Mouse (Mus musculus) heart, postnatal 0 days (tissue): Measurements from ENCODE around the gene Cdk5rap1. TPM values are rescaled to one million over a fixed set of nuclear protein-coding genes. Genes with fewer than 3 reads are reported as not detected.
A peak's percentile ranks its signal among the peaks of the same experiment; 100 is the strongest.

Source experiments
- ATAC-seq: fragments of 200-750 bp; cut with Nextera tagmentation; 2 replicates; pipeline ENCODE4 v1.8.0; 2017; ENCODE audit warnings: low read depth, moderate number of reproducible peaks, moderate library complexity; ENCODE audit not compliant: insufficient read depth
- DNase-seq: peaks from one replicate; pipeline ENCODE4 v3.0.0-alpha.2; 2016; ENCODE audit warnings: low spot score
- H3K27ac ChIP-seq: fragments of 300-500 bp; sonication (generic); 2 replicates; pipeline ENCODE4 v1.5.1; 2014; ENCODE audit warnings: low read depth, mild to moderate bottlenecking
- H3K27me3 ChIP-seq: fragments of 300-500 bp; sonication (generic); 2 replicates; pipeline ENCODE4 v1.6.1; 2014; ENCODE audit warnings: low read length, mixed read lengths; ENCODE audit not compliant: control insufficient read depth, insufficient read depth
- H3K36me3 ChIP-seq: fragments of 300-500 bp; sonication (generic); replicated peaks from 2 replicates; pipeline ENCODE4 v1.6.1; 2014; ENCODE audit warnings: low read length, mixed read lengths; ENCODE audit not compliant: control insufficient read depth, insufficient read depth
- H3K4me1 ChIP-seq: fragments of 300-500 bp; sonication (generic); 2 replicates; pipeline ENCODE4 v1.6.1; 2014; ENCODE audit warnings: antibody characterized with exemption; ENCODE audit not compliant: control insufficient read depth, insufficient read depth
- H3K4me2 ChIP-seq: fragments of 300-500 bp; sonication (generic); 2 replicates; pipeline ENCODE4 v1.6.1; 2014; ENCODE audit warnings: low read depth, mild to moderate bottlenecking, low read length, moderate library complexity
- H3K4me3 ChIP-seq: fragments of 300-500 bp; sonication (generic); 2 replicates; pipeline ENCODE4 v1.5.1; 2014; ENCODE audit warnings: low read depth, low read length
- H3K9ac ChIP-seq: fragments of 300-500 bp; sonication (generic); replicated peaks from 2 replicates; pipeline ENCODE4 v1.6.1; 2014; ENCODE audit warnings: low read depth, low read length, mixed read lengths
- H3K9me3 ChIP-seq: fragments of 300-500 bp; sonication (generic); replicated peaks from 2 replicates; pipeline ENCODE4 v1.6.1; 2016; ENCODE audit warnings: low read length; ENCODE audit not compliant: control insufficient read depth
- CTCF ChIP-seq: IDR thresholded peaks from 2 replicates; pipeline ENCODE4 v1.5.1; 2016; ENCODE audit warnings: antibody characterized with exemption, control low read depth, low read depth
- EP300 ChIP-seq: IDR thresholded peaks from 2 replicates; pipeline ENCODE4 v1.6.1; 2016; ENCODE audit warnings: antibody characterized with exemption, low read depth
- WGBS: fragments of 180-500 bp; shearing (Covaris S2); extraction: QIAGEN DNeasy Blood & Tissue Kit; methylation state at CpG from one replicate; pipeline ENCODE4 v1.1.7; 2014; 5-methylcytosine and 5-hydroxymethylcytosine counted together
- polyA plus RNA-seq: library from polyadenylated mRNA; unstranded; fragments of >200 nt; fragmentation: Nextera tagmentation; extraction: Ambion mirVana; gene quantifications from 2 replicates; pipeline ENCODE4 v1.2.1, GENCODE M21; 2015
- total RNA-seq: library from RNA; depleted of rRNA; stranded (reverse); fragments of >200 nt; gene quantifications from 2 replicates; pipeline ENCODE4 v1.2.3, GENCODE M21; 2014; ENCODE audit warnings: low replicate concordance

Cdk5rap1 gene
- total and polyA plus RNA-seq, 2 experiments from 2014 or later = 24.9 to 32.7 TPM

DNA sequence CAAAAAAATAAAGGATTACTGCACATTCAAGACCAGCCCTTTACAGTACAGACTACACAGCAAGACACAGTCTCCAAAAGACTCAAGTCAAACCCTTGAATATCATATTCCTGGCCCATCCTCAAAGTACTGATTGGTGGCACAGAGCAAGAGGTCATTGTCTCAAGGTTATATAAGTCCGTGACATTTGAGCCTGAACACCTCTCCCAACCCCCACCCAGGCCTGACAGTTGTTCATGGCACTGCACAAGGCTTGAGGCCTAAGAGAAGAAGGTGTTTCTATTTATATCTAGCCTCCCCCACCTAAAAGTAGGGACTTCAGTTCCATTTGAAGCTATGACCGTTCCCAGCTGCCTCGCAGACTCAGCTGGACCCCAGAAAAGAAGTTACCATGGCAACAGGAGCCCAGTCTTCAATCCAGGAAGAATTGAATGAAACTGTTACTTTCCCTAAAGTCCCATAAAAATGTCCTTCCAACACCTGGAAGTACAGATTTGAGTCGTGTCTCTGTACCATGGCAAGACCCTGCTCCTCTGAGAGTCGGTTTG, 32.7 kb upstream of the Cdk5rap1 start:
- TF ChIP-seq EP300 = no peak
- TF ChIP-seq CTCF = no peak
- Histone ChIP-seq H3K27me3 (no peaks in the 10 kb centered on the region), H3K27ac (peak overlapping the region; percentile 93), H3K4me1 (peaks cover 36% of the 10 kb centered on the region), H3K4me3 (peak overlapping the region; percentile 79), H3K36me3 (peaks cover 8% of the 10 kb centered on the region; the same call in 1 of the 2 replicates), H3K4me2 (peak overlapping the region; percentile 74), H3K9me3 (no peaks in the 10 kb centered on the region), H3K9ac (0 out of 2 replicates have a peak overlapping the region, but pooled peaks have one; percentile 82)
- no peak for DNase-seq
- ATAC-seq = no peak
- 36% methylated on average over 5 of the region's 5 CpGs for WGBS

DNA sequence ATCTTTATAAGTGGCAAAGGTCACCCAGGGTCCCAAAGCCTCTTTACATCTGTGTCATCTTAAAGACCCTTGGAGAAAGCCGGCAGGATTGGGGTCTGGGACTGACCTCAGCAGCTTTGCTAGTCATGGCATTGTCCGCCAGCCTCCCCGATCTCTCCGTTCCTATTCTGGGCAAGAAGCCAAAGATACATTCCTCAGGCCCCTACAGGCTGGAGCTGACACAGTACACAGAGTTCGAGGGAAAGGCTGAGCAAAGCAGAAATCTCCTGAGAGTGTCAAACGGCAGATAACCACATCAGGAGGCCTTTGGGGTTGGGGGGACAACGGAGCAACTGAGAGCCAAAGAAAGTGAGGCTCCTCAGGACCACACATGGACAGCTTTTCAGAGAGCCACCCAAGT, 30.0 kb upstream of the Cdk5rap1 start:
- no peaks in the 10 kb centered on the region for H3K9me3 ChIP-seq
- TF ChIP-seq CTCF (no peak; the same call in 1 of the 2 replicates), EP300 (no peak)
- H3K4me1 ChIP-seq = peaks cover 36% of the 10 kb centered on the region
- H3K4me2 ChIP-seq = peak overlapping the region; percentile 8; the same call in 1 of the 2 replicates
- 3% methylated on average over 7 of the region's 7 CpGs for WGBS
- DNase-seq (peak; percentile 95), ATAC-seq (peak; percentile 83)
- peak overlapping the region; percentile 38; the same call in 1 of the 2 replicates for H3K9ac ChIP-seq
- H3K27ac ChIP-seq = peak overlapping the region; percentile 88
- peaks cover 20% of the 10 kb centered on the region for H3K36me3 ChIP-seq
- no peak overlapping the region for H3K4me3 ChIP-seq
- H3K27me3 ChIP-seq = no peaks in the 10 kb centered on the region

DNA sequence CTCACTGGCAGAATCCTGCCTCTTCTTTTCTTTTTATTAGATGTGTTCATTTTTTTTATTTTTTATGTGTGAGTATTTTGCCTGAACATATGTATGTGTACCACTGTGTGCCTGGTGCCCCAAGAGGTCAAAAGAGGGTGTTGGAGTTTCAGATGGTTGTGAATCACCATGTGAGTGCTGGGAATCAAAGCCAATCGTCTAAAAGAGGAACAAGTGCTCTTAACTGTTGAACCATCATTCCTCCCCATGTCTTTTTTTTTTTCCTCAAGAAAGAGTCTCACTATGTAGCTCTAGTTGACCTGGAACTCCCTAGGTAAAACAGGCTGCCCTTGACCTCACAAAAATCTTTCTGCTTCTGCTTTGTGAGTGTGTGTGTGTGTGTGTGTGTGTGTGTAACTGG, 29.2 kb upstream of the Cdk5rap1 start:
- Histone ChIP-seq H3K27me3 (no peaks in the 10 kb centered on the region), H3K9me3 (no peaks in the 10 kb centered on the region), H3K4me1 (peaks cover 36% of the 10 kb centered on the region), H3K4me3 (no peak overlapping the region), H3K27ac (peak overlapping the region; percentile 88; the same call in 1 of the 2 replicates), H3K9ac (no peak overlapping the region), H3K36me3 (peaks cover 20% of the 10 kb centered on the region), H3K4me2 (no peak overlapping the region)
- DNase-seq = no peak
- ATAC-seq = no peak
- WGBS = 14% methylated on average over 1 of the region's 1 CpGs
- TF ChIP-seq CTCF = no peak
- TF ChIP-seq EP300 = no peak

DNA sequence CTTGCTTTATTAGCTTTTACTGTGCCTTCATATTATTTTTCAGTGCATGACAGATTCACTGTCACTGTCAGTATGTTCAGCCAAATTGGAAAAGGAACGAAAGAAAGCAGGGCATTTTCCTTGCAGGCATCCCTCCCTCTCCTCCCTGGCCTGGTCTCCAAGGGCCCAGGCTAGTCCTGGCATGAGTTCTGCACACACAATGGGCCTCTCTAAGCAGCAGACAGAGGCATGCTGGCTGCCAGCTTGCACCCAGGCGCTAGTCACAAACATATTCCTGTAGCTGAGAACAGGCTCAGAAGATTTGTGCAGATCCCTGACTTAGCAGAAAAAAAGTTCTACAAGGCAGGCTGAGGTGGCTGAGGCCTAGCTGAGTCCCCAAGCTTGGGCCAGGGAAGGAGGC, 26.5 kb upstream of the Cdk5rap1 start:
- TF ChIP-seq CTCF = no peak
- no peak for TF ChIP-seq EP300
- H3K4me1 ChIP-seq = peaks cover 38% of the 10 kb centered on the region
- ATAC-seq = no peak
- H3K4me3 ChIP-seq = no peak overlapping the region
- peaks cover 20% of the 10 kb centered on the region for H3K36me3 ChIP-seq
- no peak overlapping the region for H3K4me2 ChIP-seq
- DNase-seq = no peak
- 72% methylated on average over 2 of the region's 2 CpGs for WGBS
- H3K9me3 ChIP-seq = no peaks in the 10 kb centered on the region
- no peaks in the 10 kb centered on the region for H3K27me3 ChIP-seq
- no peak overlapping the region for H3K9ac ChIP-seq
- H3K27ac ChIP-seq = peak overlapping the region; percentile 47

DNA sequence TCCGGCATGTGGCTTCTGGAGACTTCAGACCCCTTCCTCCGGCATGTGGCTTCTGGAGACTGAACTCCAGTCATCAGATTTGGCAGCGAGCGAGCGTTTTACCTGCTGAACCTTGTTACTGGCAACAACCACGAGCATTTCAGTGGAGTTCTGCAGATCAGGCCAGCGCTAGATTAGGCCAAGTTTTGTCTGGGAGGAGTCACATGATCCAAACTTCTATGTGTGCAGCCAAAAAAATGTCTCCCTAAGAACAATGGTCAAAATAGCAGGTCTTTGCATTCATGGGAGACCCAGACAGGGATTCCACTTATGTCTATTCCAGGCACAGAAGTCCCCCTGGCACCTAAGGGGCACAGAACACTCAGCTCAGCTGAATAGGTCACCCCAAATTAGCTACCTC, 25.5 kb upstream of the Cdk5rap1 start:
- H3K27me3 ChIP-seq = no peaks in the 10 kb centered on the region
- peaks cover 20% of the 10 kb centered on the region for H3K36me3 ChIP-seq
- H3K4me1 ChIP-seq = peaks cover 31% of the 10 kb centered on the region
- no peaks in the 10 kb centered on the region for H3K9me3 ChIP-seq
- no peak overlapping the region for H3K4me2 ChIP-seq
- TF ChIP-seq EP300 (no peak), CTCF (no peak)
- H3K27ac ChIP-seq = peak overlapping the region; percentile 70
- 41% methylated on average over 7 of the region's 7 CpGs for WGBS
- H3K9ac ChIP-seq = no peak overlapping the region
- no peak overlapping the region for H3K4me3 ChIP-seq
- DNase-seq (no peak), ATAC-seq (no peak)

DNA sequence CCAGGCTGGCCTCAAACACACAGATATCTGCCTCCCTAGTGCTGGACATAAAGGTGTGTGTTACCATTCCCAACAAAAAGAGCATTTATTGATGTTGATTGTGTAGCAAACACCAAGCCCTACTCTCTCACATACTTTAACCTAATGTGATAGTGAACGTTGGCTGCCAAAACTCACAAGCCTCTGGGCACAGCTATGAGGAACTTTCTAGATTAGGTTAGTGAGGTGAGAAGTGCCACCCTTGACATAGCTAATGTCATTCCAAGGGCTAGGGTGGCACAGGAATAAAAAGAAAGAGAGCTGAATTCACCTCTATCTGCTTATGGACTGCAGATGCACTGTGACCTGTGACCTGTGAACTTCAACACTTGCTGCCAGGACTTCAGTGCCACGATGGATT, 23.7 kb upstream of the Cdk5rap1 start:
- H3K4me1 ChIP-seq = peaks cover 18% of the 10 kb centered on the region
- H3K36me3 ChIP-seq = peaks cover 23% of the 10 kb centered on the region
- H3K27me3 ChIP-seq = no peaks in the 10 kb centered on the region
- ATAC-seq (peak; percentile 68), DNase-seq (peak; percentile 57)
- no peak overlapping the region for H3K9ac ChIP-seq
- peak overlapping the region; percentile 81 for H3K27ac ChIP-seq
- H3K9me3 ChIP-seq = no peaks in the 10 kb centered on the region
- 46% methylated on average over 2 of the region's 2 CpGs for WGBS
- no peak overlapping the region for H3K4me3 ChIP-seq
- TF ChIP-seq EP300 = no peak
- no peak for TF ChIP-seq CTCF
- no peak overlapping the region for H3K4me2 ChIP-seq
